Mouse (Mus musculus) E14TG2a.4 (cell line): ENCODE results near the gene G430095P16Rik.

Experiments
- CTCF ChIP-seq: conservative IDR thresholded peaks from 2 replicates; pipeline ENCODE4 v1.5.1; 2014; ENCODE audit warnings: low read length
- NANOG ChIP-seq: IDR thresholded peaks from 2 replicates; pipeline ENCODE4 v1.6.1; 2014; ENCODE audit warnings: borderline replicate concordance, low read length, mixed read lengths

DNA sequence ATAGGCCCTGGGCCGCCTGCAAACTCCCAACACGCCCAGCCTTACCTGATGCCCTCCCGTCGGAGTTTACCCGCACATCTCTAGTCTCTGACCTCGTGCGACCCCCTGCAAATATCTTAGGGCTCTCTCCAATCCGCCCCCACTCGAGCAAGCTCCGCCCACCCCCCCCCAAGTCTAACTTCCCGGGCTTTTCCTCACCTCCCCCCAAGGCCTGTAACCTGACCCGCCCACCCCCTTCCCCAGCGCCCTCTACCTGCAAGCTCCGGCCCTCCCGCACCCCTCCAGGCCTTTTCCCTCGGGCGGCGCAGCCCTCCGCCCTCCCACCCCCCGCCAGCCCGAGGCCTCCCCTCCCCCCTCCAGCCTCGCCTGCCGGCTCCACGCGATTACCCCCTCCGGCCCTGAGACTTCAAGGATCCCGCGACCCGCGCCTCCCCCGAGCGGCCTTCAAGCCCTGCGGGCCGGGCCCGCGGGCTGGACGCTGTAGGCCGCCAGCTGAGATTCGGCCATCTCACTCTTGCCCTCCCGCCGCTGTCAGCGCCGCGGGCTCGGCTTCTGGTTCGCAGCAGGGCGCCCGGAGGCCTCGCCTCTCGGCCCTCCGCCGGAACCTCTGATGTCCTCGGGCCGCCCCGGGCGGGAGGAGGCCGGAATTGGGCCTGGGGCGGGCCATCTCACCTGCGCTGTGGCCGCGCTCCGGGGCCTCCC lies 35.7 kb upstream of the G430095P16Rik start:
- TF ChIP-seq CTCF = no peak
- no peak for TF ChIP-seq NANOG
